Mouse (Mus musculus) limb, embryonic 14.5 days (tissue): ENCODE measurements around the gene Eps15. TPM values are rescaled to one million over a fixed set of nuclear protein-coding genes. Genes with fewer than 3 reads are reported as not detected.

Experiments used
- ATAC-seq: fragments of 200-750 bp; cut with Nextera tagmentation; 2 replicates; pipeline ENCODE4 v1.8.0; 2017; ENCODE audit warnings: low read depth, moderate number of reproducible peaks, moderate TSS enrichment; ENCODE audit not compliant: low FRiP score
- DNase-seq: peaks from one replicate; pipeline ENCODE4 v3.0.0-alpha.2; 2015; ENCODE audit warnings: low spot score
- H3K27ac ChIP-seq: fragments of 300-500 bp; sonication (generic); replicated peaks from 2 replicates; pipeline ENCODE4 v1.5.1; 2014; ENCODE audit warnings: low read depth, mild to moderate bottlenecking, low read length, moderate library complexity, mixed read lengths
- H3K27me3 ChIP-seq: fragments of 300-500 bp; sonication (generic); 2 replicates; pipeline ENCODE4 v1.6.1; 2014; ENCODE audit warnings: low read length, mixed read lengths; ENCODE audit not compliant: control insufficient read depth, insufficient read depth
- H3K36me3 ChIP-seq: fragments of 300-500 bp; sonication (generic); 2 replicates; pipeline ENCODE4 v1.6.1; 2014; ENCODE audit warnings: mild to moderate bottlenecking, low read length, moderate library complexity, mixed read lengths; ENCODE audit not compliant: control insufficient read depth, insufficient read depth
- H3K4me1 ChIP-seq: fragments of 300-500 bp; sonication (generic); 2 replicates; pipeline ENCODE4 v1.6.1; 2014; ENCODE audit warnings: antibody characterized with exemption, low read length, mixed read lengths; ENCODE audit not compliant: control insufficient read depth, insufficient read depth
- H3K4me2 ChIP-seq: fragments of 300-500 bp; sonication (generic); replicated peaks from 2 replicates; pipeline ENCODE4 v1.6.1; 2014; ENCODE audit warnings: low read depth, mild to moderate bottlenecking, low read length, moderate library complexity; ENCODE audit not compliant: severe bottlenecking
- H3K4me3 ChIP-seq: fragments of 300-500 bp; sonication (generic); replicated peaks from 2 replicates; pipeline ENCODE4 v1.5.1; 2014; ENCODE audit warnings: low read length
- H3K9ac ChIP-seq: fragments of 300-500 bp; sonication (generic); 2 replicates; pipeline ENCODE4 v1.6.1; 2014; ENCODE audit warnings: mild to moderate bottlenecking, low read depth, low read length, moderate library complexity; ENCODE audit not compliant: severe bottlenecking
- H3K9me3 ChIP-seq: fragments of 300-500 bp; sonication (generic); 2 replicates; pipeline ENCODE4 v1.6.1; 2016; ENCODE audit warnings: low read length; ENCODE audit not compliant: control insufficient read depth
- POLR2A ChIP-seq: fragments of 200-500 bp; IDR thresholded peaks from 2 replicates; pipeline ENCODE4 v1.8.0; 2012; ENCODE audit warnings: inconsistent platforms, mild to moderate bottlenecking, moderate library complexity, borderline replicate concordance; ENCODE audit not compliant: insufficient read depth, insufficient read length; ENCODE audit errors: extremely low read depth
- WGBS: fragments of 180-500 bp; shearing (Covaris S2); extraction: QIAGEN DNeasy Blood & Tissue Kit; methylation state at CpG from one replicate; pipeline ENCODE4 v1.1.7; 2014; 5-methylcytosine and 5-hydroxymethylcytosine counted together
- polyA plus RNA-seq, 2 experiments: library from polyadenylated mRNA; depleted of rRNA in 1 of 2; stranded (reverse) in 1 of 2; unstranded in 1 of 2; fragments of >200 nt; fragmentation: Nextera tagmentation in 1 of 2; extraction: Ambion mirVana in 1 of 2; gene quantifications; 2 replicates each; pipeline versions ENCODE4 v1.2.1 to v1.2.3; 2012 to 2014

The Eps15 gene
- polyA plus RNA-seq, 2 experiments: 27.0 to 36.3 TPM

GRCm38 (mm10) chr4:109432668-109433375 is 152.8 kb downstream of the Eps15 start:
- H3K36me3 ChIP-seq: no peaks in the 10 kb centered on the region
- WGBS: 43% methylated on average over 16 of the region's 16 CpGs
- H3K4me1 ChIP-seq: peaks cover 3% of the 10 kb centered on the region; the same call in 1 of the 2 replicates
- H3K4me2 ChIP-seq: no peak overlapping the region
- TF ChIP-seq POLR2A: no peak
- H3K9me3 ChIP-seq: no peaks in the 10 kb centered on the region
- ATAC-seq: no peak
- no peaks in the 10 kb centered on the region for H3K27me3 ChIP-seq
- DNase-seq: no peak
- no peak overlapping the region for H3K27ac ChIP-seq
- H3K9ac ChIP-seq: peak overlapping the region; percentile 21; the same call in 1 of the 2 replicates
- H3K4me3 ChIP-seq: no peak overlapping the region

- TF ChIP-seq POLR2A: no peak
- Histone ChIP-seq H3K36me3 (no peaks in the 10 kb centered on the region), H3K9me3 (no peaks in the 10 kb centered on the region), H3K4me1 (peaks cover 3% of the 10 kb centered on the region; the same call in 1 of the 2 replicates), H3K4me3 (no peak overlapping the region), H3K27me3 (no peaks in the 10 kb centered on the region), H3K4me2 (no peak overlapping the region), H3K9ac (no peak overlapping the region), H3K27ac (no peak overlapping the region)
- ATAC-seq (no peak), DNase-seq (no peak)
- WGBS: 53% methylated on average over 6 of the region's 6 CpGs
Observed at GRCm38 (mm10) chr4:109433641-109434040, 153.6 kb downstream of the Eps15 start.

GRCm38 (mm10) chr4:109434256-109434655 is 154.2 kb downstream of the Eps15 start:
- TF ChIP-seq POLR2A: no peak
- WGBS: 89% methylated on average over 1 of the region's 1 CpGs

More at GRCm38 (mm10) chr4:109434256-109434655, 154.2 kb downstream of the Eps15 start:
- Histone ChIP-seq H3K4me1 (peaks cover 3% of the 10 kb centered on the region; the same call in 1 of the 2 replicates), H3K4me3 (no peak overlapping the region), H3K27ac (no peak overlapping the region), H3K9ac (no peak overlapping the region), H3K9me3 (no peaks in the 10 kb centered on the region), H3K4me2 (no peak overlapping the region), H3K36me3 (0 out of 2 replicates have a peak, but pooled peaks cover 3% of the 10 kb centered on the region), H3K27me3 (no peaks in the 10 kb centered on the region)
- ATAC-seq (no peak), DNase-seq (no peak)

Other genes starting within 250 kb of the Eps15 start
- 54.0 and 55.6 TPM in 2 replicates for gene Osbpl9, start 78.0 kb upstream of the Eps15 start, polyA plus RNA-seq (2012; rRNA removed)
- gene Osbpl9, start 78.0 kb upstream of the Eps15 start, polyA plus RNA-seq (2014; fragmentation: Nextera tagmentation; extraction: Ambion mirVana): 57.8 and 68.4 TPM in 2 replicates
- gene Calr4, start 45.8 kb upstream of the Eps15 start, polyA plus RNA-seq (2012; rRNA removed): 0.13 and 0.20 TPM in 2 replicates
- gene Calr4, start 45.8 kb upstream of the Eps15 start, polyA plus RNA-seq (2014; fragmentation: Nextera tagmentation; extraction: Ambion mirVana): 0.12 TPM in 1 of 2 replicates, not detected in the other
- 5.4 and 6.0 TPM in 2 replicates for gene Ttc39a, start 126.4 kb downstream of the Eps15 start, polyA plus RNA-seq (2012; rRNA removed)
- 4.0 and 4.3 TPM in 2 replicates for gene Ttc39a, start 126.4 kb downstream of the Eps15 start, polyA plus RNA-seq (2014; fragmentation: Nextera tagmentation; extraction: Ambion mirVana)
- gene Rnf11, start 204.5 kb downstream of the Eps15 start, polyA plus RNA-seq (2012; rRNA removed): 39.3 and 43.6 TPM in 2 replicates
- 67.0 and 71.7 TPM in 2 replicates for gene Rnf11, start 204.5 kb downstream of the Eps15 start, polyA plus RNA-seq (2014; fragmentation: Nextera tagmentation; extraction: Ambion mirVana)